Mouse (Mus musculus) bone marrow, adult 2 months (tissue): Measurements from ENCODE around the gene Pilra.
"Not testable (repeated sequence)": the region's sequence is repeated elsewhere in the genome, so short reads cannot be mapped to it uniquely, and the experiment has no call there.

Source experiments
- CTCF ChIP-seq: fragments of 200-500 bp; IDR thresholded peaks from 2 replicates; pipeline ENCODE4 v1.5.1; 2011; ENCODE audit warnings: low read length, control low read depth; ENCODE audit not compliant: control insufficient read depth, insufficient read depth
- POLR2A ChIP-seq: fragments of 200-500 bp; IDR thresholded peaks from 2 replicates; pipeline ENCODE4 v1.6.1; 2011; ENCODE audit warnings: low read depth, mild to moderate bottlenecking, control low read depth, low read length, borderline replicate concordance; ENCODE audit not compliant: control insufficient read depth

GRCm38 (mm10) chr5:137835966-137836520 lies at the start of gene Pilra:
- TF ChIP-seq CTCF, POLR2A: not testable (repeated sequence)
